Mouse (Mus musculus) bone marrow macrophage, adult 2 months (primary cell): ENCODE measurements around the gene Cdc20. TPM values are rescaled to one million over a fixed set of nuclear protein-coding genes. Genes with fewer than 3 reads are reported as not detected.

Source experiments
- H3K27ac ChIP-seq: 2 replicates; pipeline ENCODE4 v1.5.1; 2012; ENCODE audit warnings: low read depth, low read length; ENCODE audit not compliant: insufficient read depth
- H3K4me1 ChIP-seq: 2 replicates; pipeline ENCODE4 v1.6.1; 2012; ENCODE audit warnings: low read length; ENCODE audit not compliant: control insufficient read depth, insufficient read depth
- H3K4me3 ChIP-seq: 2 replicates; pipeline ENCODE4 v1.5.1; 2012; ENCODE audit warnings: mild to moderate bottlenecking, low read length, moderate library complexity; ENCODE audit not compliant: insufficient read depth
- CTCF ChIP-seq: IDR thresholded peaks from 2 replicates; pipeline ENCODE4 v1.5.1; 2012; ENCODE audit warnings: low read depth, mild to moderate bottlenecking, low read length, moderate library complexity
- POLR2A ChIP-seq: IDR thresholded peaks from 2 replicates; pipeline ENCODE4 v1.6.1; 2012; ENCODE audit warnings: mild to moderate bottlenecking, low read depth, low read length, borderline replicate concordance
- polyA plus RNA-seq: library from polyadenylated mRNA; stranded (reverse); fragments of >200 nt; gene quantifications from 2 replicates; pipeline ENCODE4 v1.2.4, GENCODE M21; 2012; ENCODE audit not compliant: missing spikeins, insufficient read depth, insufficient read length

The Cdc20 gene
- polyA plus RNA-seq: 24.9 and 25.5 TPM in 2 replicates

- Histone ChIP-seq H3K27ac (peak within 1 kb of the TSS; percentile 44), H3K4me3 (peak within 1 kb of the TSS; percentile 69), H3K4me1 (peaks cover 8% of the 10 kb centered on the region)
- no peak for TF ChIP-seq CTCF
- TF ChIP-seq POLR2A: no peak
Observed at GRCm38 (mm10) chr4:118436820-118437603, at the start of gene Cdc20. TSS of gene Cdc20 (minus strand) at chr4:118437352.

- TF ChIP-seq POLR2A (no peak), CTCF (no peak)
- Histone ChIP-seq H3K4me1 (no peaks in the 10 kb centered on the region), H3K4me3 (no peak overlapping the region), H3K27ac (no peak overlapping the region)
Observed at GRCm38 (mm10) chr4:118476773-118477530, 39.8 kb upstream of the Cdc20 start.

- no peak overlapping the region for H3K27ac ChIP-seq
- no peak overlapping the region for H3K4me3 ChIP-seq
- no peak for TF ChIP-seq CTCF
- TF ChIP-seq POLR2A: no peak
- H3K4me1 ChIP-seq: no peaks in the 10 kb centered on the region
Observed at GRCm38 (mm10) chr4:118472687-118473086, 35.5 kb upstream of the Cdc20 start.

GRCm38 (mm10) chr4:118471281-118471680 lies 34.1 kb upstream of the Cdc20 start:
- TF ChIP-seq CTCF: no peak
- TF ChIP-seq POLR2A: no peak
- Histone ChIP-seq H3K4me1 (no peaks in the 10 kb centered on the region), H3K4me3 (no peak overlapping the region), H3K27ac (no peak overlapping the region)

- H3K27ac ChIP-seq: no peak overlapping the region
- no peak for TF ChIP-seq POLR2A
- TF ChIP-seq CTCF: no peak
- H3K4me3 ChIP-seq: no peak overlapping the region
- H3K4me1 ChIP-seq: peaks cover 5% of the 10 kb centered on the region; the same call in 1 of the 2 replicates
Observed at GRCm38 (mm10) chr4:118465697-118466163, 28.6 kb upstream of the Cdc20 start.

- TF ChIP-seq POLR2A (no peak), CTCF (no peak)
- Histone ChIP-seq H3K4me3 (no peak overlapping the region), H3K27ac (no peak overlapping the region), H3K4me1 (peaks cover 5% of the 10 kb centered on the region; the same call in 1 of the 2 replicates)
Observed at GRCm38 (mm10) chr4:118464956-118465355, 27.8 kb upstream of the Cdc20 start.

GRCm38 (mm10) chr4:118457345-118457975 lies 20.3 kb upstream of the Cdc20 start, which contains the start of gene Mpl:
TSS of gene Mpl (minus strand) at chr4:118457513.
- TF ChIP-seq POLR2A (no peak), CTCF (no peak)
- Histone ChIP-seq H3K4me1 (no peaks in the 10 kb centered on the region), H3K4me3 (no peak within 1 kb of the TSS), H3K27ac (no peak within 1 kb of the TSS)

- TF ChIP-seq POLR2A (no peak), CTCF (no peak)
- Histone ChIP-seq H3K4me3 (no peak overlapping the region), H3K27ac (no peak overlapping the region), H3K4me1 (no peaks in the 10 kb centered on the region)
Observed at GRCm38 (mm10) chr4:118446415-118447153, 9.4 kb upstream of the Cdc20 start.
